Mouse (Mus musculus): ENCODE measurements around the gene Exog.

Gene Exog

GRCm38 (mm10) chr9:119444738-119445429 is at the start of gene Exog:
Gene Exog (plus strand): TSS chr9:119444943.
- peak; percentile 95 for DNase-seq

GRCm38 (mm10) chr9:119401351-119401750 is 43.4 kb upstream of the Exog start:
- no peak for DNase-seq

DNA sequence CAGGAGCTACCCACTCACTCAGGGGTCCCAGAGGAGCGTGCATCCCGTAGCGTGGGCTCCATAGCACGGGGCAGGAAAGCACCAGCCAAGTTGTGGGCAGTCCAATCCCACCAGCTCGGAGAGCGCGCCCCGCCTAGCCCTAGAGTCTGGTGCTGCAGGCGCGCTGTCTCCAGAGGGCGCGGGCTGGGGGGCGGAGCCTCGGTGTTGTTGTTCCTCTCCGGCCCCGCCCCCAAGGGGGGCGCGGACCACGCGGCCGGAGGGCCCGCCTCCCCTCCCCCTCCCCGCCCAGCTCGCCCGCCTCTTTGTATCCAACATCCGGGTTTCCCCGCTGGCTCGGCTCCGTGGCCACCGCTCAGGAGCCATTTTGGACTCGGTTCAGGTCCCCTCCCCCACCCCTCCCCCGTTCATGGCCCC is 42.9 kb upstream of the Exog start, which contains the start of gene Acvr2b:
Acvr2b (plus strand) TSS at position 318 of the 414 bp plus-strand sequence.
- DNase-seq = peak; percentile 93

- DNase-seq = peak; percentile 57
These were observed 42.2 kb upstream of the Exog start for GRCm38 (mm10) chr9:119402253-119403235.

DNA sequence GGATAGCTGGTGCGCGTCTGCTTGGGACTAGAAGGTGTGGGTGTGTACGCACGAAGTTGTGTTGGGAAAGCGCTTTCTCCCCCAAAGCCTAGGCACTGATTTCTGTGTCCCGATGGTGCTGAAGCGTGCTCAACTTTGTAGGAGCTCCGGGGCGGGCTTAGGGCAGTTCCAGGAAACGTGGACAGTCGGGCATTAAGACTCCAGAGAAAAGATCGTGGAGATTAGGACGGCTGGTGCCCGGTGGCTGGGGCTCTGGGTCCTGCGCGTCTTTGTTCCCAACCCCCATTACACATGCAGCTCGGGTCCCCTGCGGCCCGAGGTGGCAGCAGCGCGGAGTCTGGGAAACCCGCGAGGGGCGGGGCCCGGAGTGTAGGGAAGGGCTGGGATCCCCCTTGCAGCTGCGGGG is 41.5 kb upstream of the Exog start:
- no peak for DNase-seq

DNA sequence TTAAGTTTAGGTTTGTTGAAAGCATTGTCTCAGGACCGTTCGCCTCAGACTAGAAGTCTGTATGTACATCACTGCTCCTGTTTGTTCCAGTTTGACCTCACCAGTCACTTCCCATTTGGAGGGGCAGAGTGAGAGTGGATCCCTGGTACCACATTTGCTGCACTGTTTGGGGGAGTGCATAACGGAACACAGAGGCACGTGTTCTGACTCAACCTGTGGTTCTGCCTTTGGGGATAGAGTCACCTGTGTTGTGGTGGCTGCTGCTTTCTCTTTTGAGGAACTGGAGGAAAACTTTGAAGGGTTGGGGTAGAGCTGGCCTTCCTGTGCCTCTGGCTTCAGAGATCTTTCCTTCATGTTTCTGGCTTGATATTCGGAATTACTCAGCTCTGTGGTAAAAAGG is 40.7 kb upstream of the Exog start:
- no peak for DNase-seq

DNA sequence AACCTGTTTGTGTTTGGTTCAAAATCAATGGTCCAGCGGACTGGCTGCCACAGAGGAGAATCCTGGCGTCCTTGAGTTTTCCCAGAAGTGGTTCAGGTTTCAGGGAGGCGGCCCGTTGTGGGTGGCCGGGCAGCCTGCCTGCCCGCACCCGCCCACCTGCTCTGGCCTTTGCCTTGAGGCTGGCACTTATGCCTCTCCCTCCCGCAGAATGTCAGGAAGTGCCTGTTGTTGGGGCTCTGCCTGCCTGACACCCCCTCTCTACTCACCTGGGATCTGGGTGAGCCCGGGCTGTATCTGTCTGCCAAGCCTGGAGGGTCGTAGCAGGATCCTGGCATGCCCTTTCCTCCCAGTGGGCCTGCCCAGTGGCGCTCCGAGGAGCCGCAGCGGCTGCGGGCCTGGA is 36.9 kb upstream of the Exog start:
- DNase-seq = peak; percentile 79

GRCm38 (mm10) chr9:119408898-119409664 is 35.7 kb upstream of the Exog start:
- peak; percentile 10 for DNase-seq

- DNase-seq = peak; percentile 19
These were observed 34.9 kb upstream of the Exog start for GRCm38 (mm10) chr9:119409864-119410263.

DNA sequence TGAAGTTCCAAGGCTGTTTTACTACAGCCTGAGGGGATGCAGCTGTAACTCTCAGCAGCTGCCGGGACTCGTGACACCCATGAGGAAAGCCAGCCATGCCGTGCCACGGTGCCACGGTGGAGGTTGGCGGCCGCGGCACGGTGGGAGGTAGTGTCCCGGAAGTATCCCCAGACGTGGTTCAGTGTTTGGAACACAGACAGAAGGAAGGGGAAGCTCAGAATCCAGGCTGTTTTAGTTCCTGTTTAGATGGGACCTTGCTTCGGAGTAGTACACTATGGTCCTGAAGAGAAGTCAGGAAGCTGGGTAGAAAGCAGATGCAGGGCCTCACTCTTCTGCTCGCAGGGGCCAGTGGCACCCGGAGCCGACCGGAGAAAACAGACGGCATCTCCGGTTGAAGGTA is 26.7 kb upstream of the Exog start:
- no peak for DNase-seq

DNA sequence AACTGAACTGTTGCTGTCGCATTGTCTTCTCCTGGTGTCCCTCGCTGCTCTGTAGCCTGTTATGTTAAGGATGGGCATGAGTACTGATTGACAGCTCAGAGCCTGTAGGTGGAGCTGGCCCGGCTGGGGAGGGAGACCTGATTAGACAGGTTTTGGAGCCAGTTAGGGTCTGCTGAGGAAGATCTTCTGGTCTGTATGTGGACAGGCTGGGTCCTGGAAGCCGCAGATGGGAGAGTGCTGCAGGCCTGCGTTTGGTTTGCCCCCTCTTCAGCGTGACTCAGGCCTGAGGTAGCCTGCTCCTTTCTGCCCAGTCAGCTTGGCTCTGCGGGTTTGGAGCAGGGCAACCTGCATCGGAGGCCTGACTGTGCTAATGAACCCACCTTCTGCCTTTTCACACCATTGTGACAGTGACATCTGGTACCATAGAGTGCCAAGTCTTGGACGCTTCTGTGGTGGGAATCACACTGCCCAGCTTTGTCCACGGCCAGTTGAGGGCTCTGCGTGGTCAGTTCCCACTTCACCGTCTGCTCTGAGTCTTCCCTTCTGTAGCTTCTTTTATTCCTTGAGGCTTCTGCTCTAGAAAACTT is 24.8 kb upstream of the Exog start:
- no peak for DNase-seq

GRCm38 (mm10) chr9:119425217-119425975 is 19.3 kb upstream of the Exog start:
- peak; percentile 76 for DNase-seq

GRCm38 (mm10) chr9:119425976-119426415 is 18.7 kb upstream of the Exog start:
- no peak for DNase-seq

DNA sequence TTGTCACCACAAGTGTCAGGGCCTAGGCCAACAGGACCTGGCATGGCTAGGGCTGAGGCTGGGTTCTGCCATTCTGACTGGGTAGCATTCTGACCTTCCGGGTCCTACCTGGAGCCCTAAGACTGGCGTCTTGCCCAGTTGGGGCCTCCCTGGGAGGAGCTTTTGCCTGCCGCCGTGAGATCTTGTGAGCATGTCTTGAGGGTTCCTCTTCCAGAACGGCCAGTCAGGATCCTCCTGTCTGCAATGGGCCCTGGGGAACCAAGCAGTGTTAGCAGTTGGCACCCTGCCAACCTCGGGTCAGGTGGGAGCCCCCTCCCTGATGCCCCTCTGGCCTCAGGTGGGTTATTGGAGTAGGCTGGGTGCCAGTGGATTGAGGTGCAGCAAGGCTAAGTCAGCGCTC is 18.3 kb upstream of the Exog start:
- peak; percentile 30 for DNase-seq

DNA sequence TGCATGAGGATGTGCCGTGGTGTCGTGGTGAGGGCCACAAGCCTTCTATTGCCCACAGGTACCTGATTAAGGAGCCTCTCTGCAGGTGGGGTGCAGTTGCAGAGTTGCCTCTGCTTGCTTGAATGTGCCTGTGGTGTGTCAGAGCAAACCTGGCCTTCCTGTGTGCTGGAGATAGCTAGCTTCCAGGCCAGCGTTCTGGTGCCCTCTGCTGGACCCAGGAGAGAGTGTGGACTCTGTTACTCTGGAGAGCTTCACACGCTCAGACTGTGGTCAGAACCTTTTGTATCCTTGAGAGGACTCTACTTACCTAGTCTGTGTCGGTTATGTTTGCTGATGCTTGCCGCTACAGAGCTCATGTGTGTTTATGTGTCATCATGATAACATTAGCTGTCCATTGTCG is 14.4 kb upstream of the Exog start:
- DNase-seq = peak; percentile 81

GRCm38 (mm10) chr9:119435855-119436254 is 8.9 kb upstream of the Exog start:
- no peak for DNase-seq

DNA sequence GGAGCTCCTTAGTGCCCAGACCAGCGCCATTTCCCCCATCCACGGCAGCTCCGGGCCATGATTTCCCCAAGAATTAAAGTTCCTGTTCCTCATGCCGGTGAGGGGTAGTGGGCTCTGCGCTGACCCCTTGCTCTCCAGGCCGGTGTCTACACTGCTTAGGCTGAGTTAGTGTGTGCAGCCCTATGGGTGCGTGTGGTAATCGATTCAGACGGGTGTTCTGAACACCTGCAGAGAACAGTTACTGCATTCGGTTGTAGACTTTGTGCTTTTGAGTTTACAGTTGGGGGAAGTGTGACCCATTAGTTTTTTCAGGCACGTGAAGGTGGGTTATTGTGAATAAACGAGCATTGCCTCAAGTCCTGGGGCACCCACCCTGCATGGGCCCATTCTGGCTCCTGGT is 6.7 kb upstream of the Exog start:
- DNase-seq = no peak

DNA sequence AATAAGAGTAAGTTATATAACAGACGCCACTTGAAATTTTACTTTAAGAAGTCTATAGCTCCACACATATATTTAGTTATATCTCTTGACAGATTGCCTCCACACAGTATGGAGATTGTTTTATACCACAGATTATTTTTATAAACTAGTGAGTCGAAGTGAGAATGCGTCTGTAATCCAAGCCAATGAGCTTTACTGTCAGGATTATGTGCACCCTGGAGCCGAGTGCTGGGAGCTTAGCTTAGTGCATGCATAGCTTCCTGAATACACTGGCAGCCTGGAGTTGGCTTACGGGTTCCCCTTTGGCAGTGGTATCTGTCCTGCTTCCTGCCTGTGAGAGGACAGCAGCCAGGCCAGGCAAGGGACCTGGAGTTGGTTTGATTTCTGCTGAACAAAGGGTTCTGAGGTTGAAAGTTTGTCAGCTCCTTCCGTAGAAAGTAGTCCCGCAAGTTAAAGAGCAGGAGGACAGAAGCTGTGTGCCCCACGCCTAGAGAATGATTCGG is 6.2 kb upstream of the Exog start:
- DNase-seq = no peak

- no peak for DNase-seq
These were observed 994 bp downstream of the Exog start for GRCm38 (mm10) chr9:119445737-119446136.

GRCm38 (mm10) chr9:119455967-119456366 is 11.2 kb downstream of the Exog start:
- DNase-seq = no peak

DNA sequence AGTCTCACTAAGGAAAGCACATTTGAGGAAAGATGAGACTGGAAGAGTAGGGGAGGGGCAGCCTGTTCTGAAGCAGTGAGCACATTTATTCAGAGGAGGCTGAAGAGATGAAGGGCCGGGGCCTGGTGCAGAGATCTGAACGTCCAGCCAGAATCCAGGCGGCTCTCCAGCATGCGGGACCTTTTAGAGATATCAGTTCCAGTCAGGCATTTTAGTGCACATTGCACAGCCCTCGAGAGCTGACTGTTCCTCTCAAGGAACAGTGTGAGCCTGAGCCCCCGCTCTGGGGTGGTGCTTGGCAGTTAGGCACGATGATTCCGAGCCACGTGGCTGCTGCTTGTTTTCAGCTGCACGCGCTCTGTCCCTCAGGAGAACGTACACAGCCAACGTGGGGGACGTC is 12.4 kb downstream of the Exog start:
- DNase-seq = no peak

GRCm38 (mm10) chr9:119460410-119460809 is 15.7 kb downstream of the Exog start:
- DNase-seq = no peak
